Mouse (Mus musculus): ENCODE measurements around the gene Tmem269. TPM values are rescaled to one million over a fixed set of nuclear protein-coding genes. Genes with fewer than 3 reads are reported as not detected.
A peak's percentile ranks its signal among the peaks of the same experiment; 100 is the strongest.

The Tmem269 gene
- total and polyA plus RNA-seq, 3 experiments, result not detected

GRCm38 (mm10) chr4:119165916-119166315 lies 52.1 kb downstream of the Tmem269 start:
- no peak for ATAC-seq (ENCODE audit: extremely low read depth, insufficient number of reproducible peaks, low FRiP score, poor library complexity, severe bottlenecking)
- no peak for TF ChIP-seq GATA2 (IDR thresholded peaks at IDR 0.05; ENCODE audit: borderline replicate concordance, low read depth, low read length)
- DNase-seq (ENCODE audit: low spot score), result no peak
- Histone ChIP-seq H3K27me3 (ENCODE audit: insufficient read depth, low read length) (no peaks in the 10 kb centered on the region), H3K4me1 (ENCODE audit: insufficient read depth, low read depth, low read length) (peaks cover 18% of the 10 kb centered on the region), H3K9me3 (replicated peaks) (no peaks in the 10 kb centered on the region), H3K36me3 (replicated peaks) (peaks cover 32% of the 10 kb centered on the region), H3K4me3 (ENCODE audit: low read depth, low read length) (no peak overlapping the region)

DNA sequence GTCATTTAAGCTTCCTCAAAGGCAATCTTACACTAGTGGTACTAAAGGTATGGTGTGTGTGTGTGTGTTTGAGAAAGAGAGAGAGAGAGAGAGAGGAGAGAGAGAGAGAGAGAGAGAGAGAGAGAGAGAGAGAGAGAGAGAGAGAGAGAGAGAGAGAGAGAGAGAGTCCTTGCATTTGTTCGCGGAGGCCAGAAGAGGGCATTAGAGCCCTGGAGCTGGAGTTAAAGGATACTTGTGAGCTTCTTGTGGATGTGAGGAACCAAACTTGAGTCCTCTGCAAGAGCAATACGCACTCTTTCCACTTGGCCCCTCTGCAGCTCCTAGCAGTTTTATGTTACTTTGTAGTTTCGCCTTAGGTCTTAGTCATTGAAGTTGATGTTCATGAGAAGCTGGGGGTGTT lies 55.0 kb downstream of the Tmem269 start:
- H3K4me1 ChIP-seq (ENCODE audit: insufficient read depth, low read depth, low read length), result peaks cover 10% of the 10 kb centered on the region
- H3K27me3 ChIP-seq (ENCODE audit: insufficient read depth, low read length), result no peaks in the 10 kb centered on the region
- H3K9me3 ChIP-seq (replicated peaks), result no peaks in the 10 kb centered on the region; the same call in 1 of the 2 replicates
- H3K4me3 ChIP-seq (ENCODE audit: low read depth, low read length), result no peak overlapping the region
- no peak for ATAC-seq (ENCODE audit: extremely low read depth, insufficient number of reproducible peaks, low FRiP score, poor library complexity, severe bottlenecking)
- peaks cover 3% of the 10 kb centered on the region for H3K36me3 ChIP-seq (replicated peaks)
- TF ChIP-seq CTCF (IDR thresholded peaks at IDR 0.05; ENCODE audit: low read depth, low read length) (no peak), TAL1 (conservative IDR thresholded peaks at IDR 0.05; ENCODE audit: low read depth, low read length) (no peak), GATA2 (IDR thresholded peaks at IDR 0.05; ENCODE audit: borderline replicate concordance, low read depth, low read length) (no peak), POLR2AphosphoS5 (IDR thresholded peaks at IDR 0.05; ENCODE audit: insufficient replicate concordance, low read depth, low read length) (no peak), GATA1 (IDR thresholded peaks at IDR 0.05; ENCODE audit: borderline replicate concordance, low read length) (no peak)
- no peak for DNase-seq (ENCODE audit: low spot score)

GRCm38 (mm10) chr4:119161358-119161757 lies 56.7 kb downstream of the Tmem269 start:
- no peak for ATAC-seq (ENCODE audit: extremely low read depth, insufficient number of reproducible peaks, low FRiP score, poor library complexity, severe bottlenecking)
- H3K4me3 ChIP-seq (ENCODE audit: low read depth, low read length), result no peak overlapping the region

DNA sequence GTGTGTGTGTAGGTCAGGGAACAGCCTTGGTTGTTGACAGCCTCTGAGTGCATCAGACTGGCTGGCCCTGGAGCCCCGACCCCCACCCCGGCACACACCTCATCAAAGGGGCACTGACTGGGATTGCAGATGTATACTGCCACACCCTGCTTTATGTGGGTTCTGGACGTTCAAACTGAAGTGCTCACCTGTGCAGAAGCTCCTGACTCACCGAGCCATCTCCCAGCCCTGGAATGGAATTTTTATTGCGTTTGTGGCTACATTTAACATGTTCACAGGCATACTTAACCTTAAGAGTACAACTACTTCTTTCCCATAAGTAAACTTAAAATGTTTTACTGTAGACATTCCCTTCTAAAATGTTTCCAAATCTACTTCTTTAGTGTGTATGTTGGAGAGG lies 60.1 kb downstream of the Tmem269 start:
- Histone ChIP-seq H3K9me3 (replicated peaks) (no peaks in the 10 kb centered on the region; the same call in 1 of the 2 replicates), H3K4me1 (ENCODE audit: insufficient read depth, low read depth, low read length) (no peaks in the 10 kb centered on the region), H3K36me3 (replicated peaks) (no peaks in the 10 kb centered on the region), H3K4me3 (ENCODE audit: low read depth, low read length) (no peak overlapping the region), H3K27me3 (ENCODE audit: insufficient read depth, low read length) (peaks cover 15% of the 10 kb centered on the region)
- no peak for ATAC-seq (ENCODE audit: extremely low read depth, insufficient number of reproducible peaks, low FRiP score, poor library complexity, severe bottlenecking)
- DNase-seq (ENCODE audit: low spot score), result no peak
- TF ChIP-seq CTCF (IDR thresholded peaks at IDR 0.05; ENCODE audit: low read depth, low read length) (no peak), GATA2 (IDR thresholded peaks at IDR 0.05; ENCODE audit: borderline replicate concordance, low read depth, low read length) (no peak), POLR2AphosphoS5 (IDR thresholded peaks at IDR 0.05; ENCODE audit: insufficient replicate concordance, low read depth, low read length) (no peak), TAL1 (conservative IDR thresholded peaks at IDR 0.05; ENCODE audit: low read depth, low read length) (no peak), GATA1 (IDR thresholded peaks at IDR 0.05; ENCODE audit: borderline replicate concordance, low read length) (no peak)

More at GRCm38 (mm10) chr4:119161358-119161757, 56.7 kb downstream of the Tmem269 start:
- no peak for DNase-seq (ENCODE audit: low spot score)
- H3K9me3 ChIP-seq (replicated peaks), result no peaks in the 10 kb centered on the region; the same call in 1 of the 2 replicates
- TF ChIP-seq POLR2AphosphoS5 (IDR thresholded peaks at IDR 0.05; ENCODE audit: insufficient replicate concordance, low read depth, low read length) (no peak), CTCF (IDR thresholded peaks at IDR 0.05; ENCODE audit: low read depth, low read length) (no peak), GATA2 (IDR thresholded peaks at IDR 0.05; ENCODE audit: borderline replicate concordance, low read depth, low read length) (no peak), GATA1 (IDR thresholded peaks at IDR 0.05; ENCODE audit: borderline replicate concordance, low read length) (no peak), TAL1 (conservative IDR thresholded peaks at IDR 0.05; ENCODE audit: low read depth, low read length) (no peak)
- H3K27me3 ChIP-seq (ENCODE audit: insufficient read depth, low read length), result no peaks in the 10 kb centered on the region; the same call in 1 of the 2 replicates
- no peaks in the 10 kb centered on the region for H3K36me3 ChIP-seq (replicated peaks)
- peaks cover 4% of the 10 kb centered on the region for H3K4me1 ChIP-seq (ENCODE audit: insufficient read depth, low read depth, low read length)

- no peak overlapping the region for H3K4me3 ChIP-seq (ENCODE audit: low read depth, low read length)
- no peak for TF ChIP-seq TAL1 (conservative IDR thresholded peaks at IDR 0.05; ENCODE audit: low read depth, low read length)
- 0 out of 2 replicates have a peak, but pooled peaks have one; percentile 32 for TF ChIP-seq CTCF (IDR thresholded peaks at IDR 0.05; ENCODE audit: low read depth, low read length)
- no peak for TF ChIP-seq GATA2 (IDR thresholded peaks at IDR 0.05; ENCODE audit: borderline replicate concordance, low read depth, low read length)
- no peak for TF ChIP-seq GATA1 (IDR thresholded peaks at IDR 0.05; ENCODE audit: borderline replicate concordance, low read length)
- ATAC-seq (ENCODE audit: extremely low read depth, insufficient number of reproducible peaks, low FRiP score, poor library complexity, severe bottlenecking) (no peak), DNase-seq (ENCODE audit: low spot score) (no peak)
- H3K9me3 ChIP-seq (replicated peaks), result no peaks in the 10 kb centered on the region; the same call in 1 of the 2 replicates
- H3K4me1 ChIP-seq (ENCODE audit: insufficient read depth, low read depth, low read length), result no peaks in the 10 kb centered on the region
- no peaks in the 10 kb centered on the region for H3K36me3 ChIP-seq (replicated peaks)
- peaks cover 16% of the 10 kb centered on the region for H3K27me3 ChIP-seq (ENCODE audit: insufficient read depth, low read length)
These were observed 60.8 kb downstream of the Tmem269 start for GRCm38 (mm10) chr4:119157186-119157585.

Other genes with a start within 250 kb of the Tmem269 start
- gene Slc2a1, start 109.5 kb downstream of the Tmem269 start, total RNA-seq (2014; fragmentation: Nextera tagmentation), result 142 and 165 TPM in 2 replicates
- 173 and 176 TPM in 2 replicates for gene Slc2a1, start 109.5 kb downstream of the Tmem269 start, total RNA-seq (2017)
- gene Slc2a1, start 109.5 kb downstream of the Tmem269 start, polyA plus RNA-seq (2012), result 68.8 and 85.2 TPM in 2 replicates
- gene Zfp691, start 44.0 kb downstream of the Tmem269 start, total RNA-seq (2014; fragmentation: Nextera tagmentation), result 29.7 and 50.3 TPM in 2 replicates
- gene Zfp691, start 44.0 kb downstream of the Tmem269 start, total RNA-seq (2017), result 6.7 and 7.7 TPM in 2 replicates
- gene Zfp691, start 44.0 kb downstream of the Tmem269 start, polyA plus RNA-seq (2012), result 14.4 and 17.2 TPM in 2 replicates
- 249 and 348 TPM in 2 replicates for gene Ermap, start 28.2 kb downstream of the Tmem269 start, total RNA-seq (2014; fragmentation: Nextera tagmentation)
- gene Ermap, start 28.2 kb downstream of the Tmem269 start, total RNA-seq (2017), result 81.1 and 96.0 TPM in 2 replicates
- gene Ermap, start 28.2 kb downstream of the Tmem269 start, polyA plus RNA-seq (2012), result 47.4 and 62.9 TPM in 2 replicates
- gene Svbp, start 22.9 kb downstream of the Tmem269 start, total RNA-seq (2014; fragmentation: Nextera tagmentation), result 47.3 and 63.2 TPM in 2 replicates
- gene Svbp, start 22.9 kb downstream of the Tmem269 start, total RNA-seq (2017), result 119 and 190 TPM in 2 replicates
- 515 and 560 TPM in 2 replicates for gene Svbp, start 22.9 kb downstream of the Tmem269 start, polyA plus RNA-seq (2012)
- gene AU022252, start 14.5 kb upstream of the Tmem269 start, total RNA-seq (2014; fragmentation: Nextera tagmentation), result 16.2 and 25.9 TPM in 2 replicates
- 13.8 and 14.0 TPM in 2 replicates for gene AU022252, start 14.5 kb upstream of the Tmem269 start, total RNA-seq (2017)
- gene AU022252, start 14.5 kb upstream of the Tmem269 start, polyA plus RNA-seq (2012), result 10.1 and 15.2 TPM in 2 replicates
- 9.3 and 14.1 TPM in 2 replicates for gene P3h1, start 14.7 kb upstream of the Tmem269 start, total RNA-seq (2014; fragmentation: Nextera tagmentation)
- 4.6 and 6.0 TPM in 2 replicates for gene P3h1, start 14.7 kb upstream of the Tmem269 start, total RNA-seq (2017)
- 5.9 and 6.6 TPM in 2 replicates for gene P3h1, start 14.7 kb upstream of the Tmem269 start, polyA plus RNA-seq (2012)
- not detected in 2 replicates for gene Cldn19, start 37.2 kb upstream of the Tmem269 start, total RNA-seq (2014; fragmentation: Nextera tagmentation)
- 0.12 and 0.16 TPM in 2 replicates for gene Cldn19, start 37.2 kb upstream of the Tmem269 start, total RNA-seq (2017)
- gene Cldn19, start 37.2 kb upstream of the Tmem269 start, polyA plus RNA-seq (2012), result not detected in 2 replicates
- gene Ybx1, start 76.4 kb upstream of the Tmem269 start, total RNA-seq (2014; fragmentation: Nextera tagmentation), result 2,303 and 2,320 TPM in 2 replicates
- gene Ybx1, start 76.4 kb upstream of the Tmem269 start, total RNA-seq (2017), result 1,199 and 1,332 TPM in 2 replicates
- 2,579 and 3,487 TPM in 2 replicates for gene Ybx1, start 76.4 kb upstream of the Tmem269 start, polyA plus RNA-seq (2012)
- 58.8 and 76.0 TPM in 2 replicates for gene Ppih, start 102.3 kb upstream of the Tmem269 start, total RNA-seq (2014; fragmentation: Nextera tagmentation)
- 171 and 181 TPM in 2 replicates for gene Ppih, start 102.3 kb upstream of the Tmem269 start, total RNA-seq (2017)
- 2.5 and 4.5 TPM in 2 replicates for gene Ppih, start 102.3 kb upstream of the Tmem269 start, polyA plus RNA-seq (2012)
- gene Ccdc30, start 197.3 kb upstream of the Tmem269 start, total RNA-seq (2014; fragmentation: Nextera tagmentation), result not detected in 2 replicates
- gene Ccdc30, start 197.3 kb upstream of the Tmem269 start, total RNA-seq (2017), result 0.17 and 0.60 TPM in 2 replicates
- not detected in 2 replicates for gene Ccdc30, start 197.3 kb upstream of the Tmem269 start, polyA plus RNA-seq (2012)
- gene Ppcs, start 204.2 kb upstream of the Tmem269 start, total RNA-seq (2014; fragmentation: Nextera tagmentation), result 4.7 and 12.6 TPM in 2 replicates
- 24.6 and 29.0 TPM in 2 replicates for gene Ppcs, start 204.2 kb upstream of the Tmem269 start, total RNA-seq (2017)
- gene Ppcs, start 204.2 kb upstream of the Tmem269 start, polyA plus RNA-seq (2012), result 12.2 and 14.4 TPM in 2 replicates
- gene Zmynd12, start 204.6 kb upstream of the Tmem269 start, total RNA-seq (2014; fragmentation: Nextera tagmentation), result 1.4 TPM in 1 of 2 replicates, not detected in the other
- gene Zmynd12, start 204.6 kb upstream of the Tmem269 start, total RNA-seq (2017), result not detected in 2 replicates
- 0.10 and 0.18 TPM in 2 replicates for gene Zmynd12, start 204.6 kb upstream of the Tmem269 start, polyA plus RNA-seq (2012)